19 mouse cellular contexts compared by ENCODE assay signal in the genomic region with DNA sequence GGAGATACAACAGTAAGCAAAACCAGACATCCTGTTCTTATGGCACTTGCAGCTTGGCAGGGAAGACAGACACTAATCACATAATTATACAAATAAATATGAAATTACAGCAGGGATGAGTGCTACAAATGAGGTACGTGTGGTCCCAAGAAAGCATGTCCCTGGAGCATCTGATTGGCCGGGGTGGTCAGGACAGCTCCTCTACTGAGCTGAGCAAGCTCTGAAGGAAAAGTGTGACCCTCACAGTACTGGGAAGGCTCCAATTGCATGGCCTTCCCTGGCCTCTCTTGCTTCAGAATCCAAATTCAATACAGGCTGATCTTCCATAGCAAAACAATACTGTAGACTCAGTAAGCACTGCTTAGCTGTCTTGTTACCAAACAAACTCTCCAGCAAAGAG. TPM values are rescaled to one million over a fixed set of nuclear protein-coding genes. Genes with fewer than 3 reads are reported as not detected.
"Had no signal": no experiment of that assay in that cellular context is flagged by ENCODE, and none has a peak within 500 bp of the region (broad histone marks: within the 10 kb centered on the region; RNA-seq: fewer than 3 reads in every experiment).

No protein-coding gene starts in this region.

- H3K4me1 ChIP-seq: midbrain, embryonic 10.5 days; midbrain, embryonic 12.5 days had no signal

- H3K4me2 ChIP-seq: midbrain, embryonic 12.5 days; neural tube, embryonic 13.5 days; neural tube, embryonic 15.5 days had no signal

- ATAC-seq: midbrain, embryonic 16.5 days had no signal

- H3K27me3 ChIP-seq: midbrain, embryonic 12.5 days; neural tube, embryonic 13.5 days; neural tube, embryonic 15.5 days had no signal

- H3K27ac ChIP-seq: liver, embryonic 14.5 days; midbrain, embryonic 10.5 days; midbrain, embryonic 12.5 days; neural tube, embryonic 13.5 days; neural tube, embryonic 15.5 days had no signal

- H3K4me3 ChIP-seq: midbrain, embryonic 10.5 days; midbrain, embryonic 12.5 days; myocyte; neural tube, embryonic 13.5 days; neural tube, embryonic 15.5 days had no signal

- DNase-seq: lung, adult 18-20 months; lung, postnatal 4 days; midbrain, embryonic 14.5 days; retina, postnatal 1 day; right cerebral cortex, adult 18-20 months; right cerebral cortex, postnatal 25 days; right cerebral cortex, postnatal 4 days; spleen, adult 18-20 months; thymus, adult 18-20 months; thymus, postnatal 14 days; thymus, postnatal 36 days had no signal

- H3K9ac ChIP-seq: liver, embryonic 14.5 days; midbrain, embryonic 12.5 days; neural tube, embryonic 13.5 days; neural tube, embryonic 15.5 days had no signal

- H3K36me3 ChIP-seq: midbrain, embryonic 10.5 days; midbrain, embryonic 12.5 days; neural tube, embryonic 13.5 days; neural tube, embryonic 15.5 days had no signal

- H3K9me3 ChIP-seq: midbrain, embryonic 10.5 days; midbrain, embryonic 12.5 days; neural tube, embryonic 13.5 days; neural tube, embryonic 15.5 days had no signal

RNA-seq across cellular contexts. Expression of a gene that starts 34.3 kb away (rescaled TPM):
- total RNA-seq: megakaryocyte-erythroid progenitor cell, adult 5-6 weeks had no signal
